Mouse (Mus musculus) ES-Bruce4 (cell line): ENCODE data around the gene Tent2. TPM values are rescaled to one million over a fixed set of nuclear protein-coding genes. Genes with fewer than 3 reads are reported as not detected.

ENCODE experiments used
- H3K27ac ChIP-seq: 2 replicates; pipeline ENCODE4 v1.5.1; 2012; ENCODE audit warnings: low read length, inconsistent platforms; ENCODE audit not compliant: insufficient read depth
- H3K27me3 ChIP-seq: 2 replicates; pipeline ENCODE4 v1.6.1; 2012; ENCODE audit warnings: mild to moderate bottlenecking, low read length, inconsistent platforms; ENCODE audit not compliant: control insufficient read depth, poor library complexity, insufficient read depth, severe bottlenecking
- H3K36me3 ChIP-seq: 2 replicates; pipeline ENCODE4 v1.6.1; 2012; ENCODE audit warnings: inconsistent platforms, mild to moderate bottlenecking, low read length, moderate library complexity; ENCODE audit not compliant: control insufficient read depth, poor library complexity, insufficient read depth, severe bottlenecking
- H3K4me1 ChIP-seq: one replicate; pipeline ENCODE4 v1.8.1; 2011; ENCODE audit warnings: low read length; ENCODE audit not compliant: control insufficient read depth, insufficient read depth
- H3K4me3 ChIP-seq: 2 replicates; pipeline ENCODE4 v1.5.1; 2011; ENCODE audit warnings: low read depth, mild to moderate bottlenecking, low read length
- H3K9ac ChIP-seq: 2 replicates; pipeline ENCODE4 v1.6.1; 2012; ENCODE audit warnings: low read depth, mild to moderate bottlenecking, inconsistent platforms; ENCODE audit not compliant: poor library complexity, severe bottlenecking
- H3K9me3 ChIP-seq: replicated peaks from 2 replicates; pipeline ENCODE4 v1.6.1; 2012; ENCODE audit warnings: mild to moderate bottlenecking, low read length, inconsistent platforms; ENCODE audit not compliant: control insufficient read depth, poor library complexity, insufficient read depth, severe bottlenecking
- CTCF ChIP-seq: IDR thresholded peaks from one replicate; pipeline ENCODE4 v1.8.1; 2011; ENCODE audit warnings: low read depth, low read length
- EP300 ChIP-seq: IDR thresholded peaks from 2 replicates; pipeline ENCODE4 v1.6.1; 2011; ENCODE audit warnings: low read depth, low read length; ENCODE audit not compliant: insufficient read depth
- POLR2A ChIP-seq: IDR thresholded peaks from one replicate; pipeline ENCODE4 v1.8.1; 2011; ENCODE audit warnings: low read length; ENCODE audit not compliant: insufficient read depth
- polyA plus RNA-seq: library from polyadenylated mRNA; stranded (reverse); fragments of >200 nt; gene quantifications from 2 replicates; pipeline ENCODE4 v1.2.4, GENCODE M21; 2011; ENCODE audit warnings: low read depth; ENCODE audit not compliant: missing spikeins, insufficient read depth, insufficient read length

Gene Tent2
- polyA plus RNA-seq, 1 experiment: 100 TPM

- Histone ChIP-seq H3K9ac (no peak overlapping the region), H3K4me1 (no peaks in the 10 kb centered on the region), H3K27ac (no peak overlapping the region), H3K9me3 (no peaks in the 10 kb centered on the region), H3K4me3 (no peak overlapping the region), H3K27me3 (no peaks in the 10 kb centered on the region), H3K36me3 (peaks cover 4% of the 10 kb centered on the region; the same call in 1 of the 2 replicates)
- TF ChIP-seq EP300 (no peak), CTCF (no peak), POLR2A (no peak)
Observed at GRCm38 (mm10) chr13:93158261-93158660, 33.9 kb downstream of the Tent2 start.

- TF ChIP-seq EP300 (no peak), POLR2A (no peak), CTCF (no peak)
- H3K36me3 ChIP-seq: peaks cover 7% of the 10 kb centered on the region
Observed at GRCm38 (mm10) chr13:93153280-93153679, 38.9 kb downstream of the Tent2 start.

GRCm38 (mm10) chr13:93144336-93145167, 47.6 kb downstream of the Tent2 start, which contains the start of gene Cmya5:
Gene Cmya5, minus strand, starts transcription at chr13:93144724.
- Histone ChIP-seq H3K4me3 (peak within 1 kb of the TSS; percentile 54), H3K36me3 (peaks cover 2% of the 10 kb centered on the region; the same call in 1 of the 2 replicates), H3K27me3 (no peaks in the 10 kb centered on the region), H3K4me1 (no peaks in the 10 kb centered on the region), H3K9me3 (no peaks in the 10 kb centered on the region), H3K9ac (0 out of 2 replicates have a peak within 1 kb of the TSS, but pooled peaks have one; percentile 12), H3K27ac (no peak within 1 kb of the TSS)
- no peak for TF ChIP-seq POLR2A
- no peak for TF ChIP-seq CTCF

More at GRCm38 (mm10) chr13:93153280-93153679, 38.9 kb downstream of the Tent2 start:
- no peak overlapping the region for H3K9ac ChIP-seq
- H3K9me3 ChIP-seq: no peaks in the 10 kb centered on the region
- H3K27me3 ChIP-seq: no peaks in the 10 kb centered on the region
- no peak overlapping the region for H3K27ac ChIP-seq
- no peak overlapping the region for H3K4me3 ChIP-seq
- no peaks in the 10 kb centered on the region for H3K4me1 ChIP-seq

- H3K27me3 ChIP-seq: no peaks in the 10 kb centered on the region
- TF ChIP-seq EP300: no peak
- no peak for TF ChIP-seq CTCF
- TF ChIP-seq POLR2A: no peak
- no peaks in the 10 kb centered on the region for H3K9me3 ChIP-seq
- H3K27ac ChIP-seq: no peak overlapping the region
- peak overlapping the region; percentile 39 for H3K4me3 ChIP-seq
- no peaks in the 10 kb centered on the region for H3K4me1 ChIP-seq
- 0 out of 2 replicates have a peak overlapping the region, but pooled peaks have one; percentile 12 for H3K9ac ChIP-seq
- H3K36me3 ChIP-seq: peaks cover 2% of the 10 kb centered on the region; the same call in 1 of the 2 replicates
Observed at GRCm38 (mm10) chr13:93143819-93144283, 48.3 kb downstream of the Tent2 start.

GRCm38 (mm10) chr13:93141184-93141583, 51.0 kb downstream of the Tent2 start:
- no peak for TF ChIP-seq CTCF
- no peak for TF ChIP-seq EP300
- TF ChIP-seq POLR2A: no peak
- Histone ChIP-seq H3K27me3 (no peaks in the 10 kb centered on the region), H3K9me3 (no peaks in the 10 kb centered on the region), H3K4me1 (no peaks in the 10 kb centered on the region), H3K9ac (no peak overlapping the region), H3K27ac (no peak overlapping the region), H3K4me3 (no peak overlapping the region), H3K36me3 (no peaks in the 10 kb centered on the region)

GRCm38 (mm10) chr13:93138059-93138458, 54.1 kb downstream of the Tent2 start:
- H3K27me3 ChIP-seq: no peaks in the 10 kb centered on the region
- TF ChIP-seq CTCF (no peak), EP300 (no peak), POLR2A (no peak)
- H3K4me3 ChIP-seq: no peak overlapping the region

More at GRCm38 (mm10) chr13:93138059-93138458, 54.1 kb downstream of the Tent2 start:
- Histone ChIP-seq H3K9ac (no peak overlapping the region), H3K4me1 (no peaks in the 10 kb centered on the region), H3K9me3 (no peaks in the 10 kb centered on the region), H3K36me3 (no peaks in the 10 kb centered on the region), H3K27ac (no peak overlapping the region)
